Mouse (Mus musculus): ENCODE measurements around the gene 2200002J24Rik. TPM values are rescaled to one million over a fixed set of nuclear protein-coding genes. Genes with fewer than 3 reads are reported as not detected.

2200002J24Rik gene
- total RNA-seq (2023), result not detected

GRCm38 (mm10) chr7:30698589-30698988 is at the start of gene 2200002J24Rik:
Gene 2200002J24Rik (plus strand): TSS chr7:30698926.

GRCm38 (mm10) chr7:30649591-30650540 is 48.9 kb upstream of the 2200002J24Rik start, which contains the start of gene Rbm42:
Gene Rbm42 (minus strand): TSS chr7:30650317.

GRCm38 (mm10) chr7:30664529-30665200 is 34.1 kb upstream of the 2200002J24Rik start, which contains the start of gene Haus5:
Gene Haus5 (minus strand): TSS chr7:30664994.

GRCm38 (mm10) chr7:30671480-30671879 is 27.2 kb upstream of the 2200002J24Rik start, which contains the start of gene Pmis2:
Gene Pmis2 (minus strand): TSS chr7:30671605.

GRCm38 (mm10) chr7:30711942-30712341 is 13.2 kb downstream of the 2200002J24Rik start, which contains the start of gene Atp4a:
Gene Atp4a (plus strand): TSS chr7:30712209.

GRCm38 (mm10) chr7:30729396-30730063 is 30.8 kb downstream of the 2200002J24Rik start, which contains the start of gene Tmem147:
Gene Tmem147 (minus strand): TSS chr7:30729540.

GRCm38 (mm10) chr7:30743617-30744016 is 44.9 kb downstream of the 2200002J24Rik start, which contains the start of gene Gapdhs:
Gene Gapdhs (minus strand): TSS chr7:30743681.

Other genes with a start within 250 kb of the 2200002J24Rik start
- not detected for gene Kirrel2, start 241.2 kb upstream of the 2200002J24Rik start, total RNA-seq (2023)
- not detected for gene Nphs1, start 240.6 kb upstream of the 2200002J24Rik start, total RNA-seq (2023)
- not detected for gene Prodh2, start 205.3 kb upstream of the 2200002J24Rik start, total RNA-seq (2023)
- 1 to 10 TPM; 3.3 to 6.3 TPM for gene Arhgap33, start 163.9 kb upstream of the 2200002J24Rik start, total RNA-seq (2023)
- 1 to 10 TPM; 2.0 to 2.3 TPM for gene Hspb6, start 146.7 kb upstream of the 2200002J24Rik start, total RNA-seq (2023)
- gene Proser3, start 146.6 kb upstream of the 2200002J24Rik start, total RNA-seq (2023), result 10 to 100 TPM; 15.1 to 19.7 TPM
- 10 to 100 TPM; 38.3 to 46.3 TPM for gene Lin37, start 139.1 kb upstream of the 2200002J24Rik start, total RNA-seq (2023)
- gene U2af1l4, start 135.6 kb upstream of the 2200002J24Rik start, total RNA-seq (2023), result 10 to 100 TPM; 74.3 to 75.7 TPM
- gene Gm49396, start 135.6 kb upstream of the 2200002J24Rik start, total RNA-seq (2023), result 10 to 100 TPM; 24.2 to 32.0 TPM
- gene Psenen, start 135.3 kb upstream of the 2200002J24Rik start, total RNA-seq (2023), result 100 to 1,000 TPM; 127 to 151 TPM
- 10 to 100 TPM; 44.6 to 51.3 TPM for gene Igflr1, start 133.5 kb upstream of the 2200002J24Rik start, total RNA-seq (2023)
- 100 to 1,000 TPM; 136 to 141 TPM for gene Kmt2b, start 110.2 kb upstream of the 2200002J24Rik start, total RNA-seq (2023)
- 1 to 10 TPM; 3.0 to 3.5 TPM for gene Zbtb32, start 100.0 kb upstream of the 2200002J24Rik start, total RNA-seq (2023)
- 1 to 10 TPM in 1 of 2 experiments, under 1 TPM in 1; 0.79 to 1.1 TPM for gene Upk1a, start 86.1 kb upstream of the 2200002J24Rik start, total RNA-seq (2023)
- gene Cox6b1, start 72.8 kb upstream of the 2200002J24Rik start, total RNA-seq (2023), result 100 to 1,000 TPM; 198 to 235 TPM
- not detected for gene Etv2, start 63.1 kb upstream of the 2200002J24Rik start, total RNA-seq (2023)
- 100 to 1,000 TPM; 103 to 113 TPM for gene Rbm42, start 48.6 kb upstream of the 2200002J24Rik start, total RNA-seq (2023)
- gene Haus5, start 33.9 kb upstream of the 2200002J24Rik start, total RNA-seq (2023), result 10 to 100 TPM; 30.2 to 32.6 TPM
- not detected for gene Pmis2, start 27.3 kb upstream of the 2200002J24Rik start, total RNA-seq (2023)
- not detected for gene Atp4a, start 13.3 kb downstream of the 2200002J24Rik start, total RNA-seq (2023)
- gene Tmem147, start 30.6 kb downstream of the 2200002J24Rik start, total RNA-seq (2023), result 10 to 100 TPM; 45.0 to 50.3 TPM
- not detected for gene Gapdhs, start 44.8 kb downstream of the 2200002J24Rik start, total RNA-seq (2023)
- 1 to 10 TPM; 6.1 to 7.8 TPM for gene Sbsn, start 52.5 kb downstream of the 2200002J24Rik start, total RNA-seq (2023)
- not detected for gene Dmkn, start 64.8 kb downstream of the 2200002J24Rik start, total RNA-seq (2023)
- gene Krtdap, start 89.0 kb downstream of the 2200002J24Rik start, total RNA-seq (2023), result not detected
- gene Ffar2, start 124.8 kb downstream of the 2200002J24Rik start, total RNA-seq (2023), result 1 to 10 TPM in 1 of 2 experiments, under 1 TPM in 1; 0.62 to 2.0 TPM
- not detected for gene Ffar3, start 157.3 kb downstream of the 2200002J24Rik start, total RNA-seq (2023)
- under 1 TPM in 1 of 2 experiments, not detected in 1; 0.35 TPM for gene Ffar1, start 162.6 kb downstream of the 2200002J24Rik start, total RNA-seq (2023)
- gene Cd22, start 181.4 kb downstream of the 2200002J24Rik start, total RNA-seq (2023), result 1 to 10 TPM; 5.3 to 9.8 TPM
- not detected for gene Mag, start 215.9 kb downstream of the 2200002J24Rik start, total RNA-seq (2023)
- gene Hamp2, start 225.8 kb downstream of the 2200002J24Rik start, total RNA-seq (2023), result not detected
- not detected for gene Hamp, start 245.1 kb downstream of the 2200002J24Rik start, total RNA-seq (2023)

Measured in T-cell, adult 66 days (primary cell).